Mouse (Mus musculus): ENCODE results near the gene H2al1b. TPM values are rescaled to one million over a fixed set of nuclear protein-coding genes. Genes with fewer than 3 reads are reported as not detected.
"Not testable (repeated sequence)": the region's sequence is repeated elsewhere in the genome, so short reads cannot be mapped to it uniquely, and the experiment has no call there.

Gene H2al1b
- 28.9 and 34.3 TPM in 2 replicates for polyA plus RNA-seq (2012; rRNA removed)

GRCm38 (mm10) chrX:11302132-11302531 is at the start of gene H2al1b:
Gene H2al1b, plus strand, starts transcription at chrX:11302432.
- not testable (repeated sequence) for H3K36me3 ChIP-seq (ENCODE audit: control insufficient read depth, insufficient read depth, low read length); H3K4me1 ChIP-seq (ENCODE audit: control insufficient read depth, insufficient read depth, low read length); H3K4me3 ChIP-seq (ENCODE audit: control insufficient read depth, low read depth, low read length); H3K27me3 ChIP-seq (ENCODE audit: control insufficient read depth, insufficient read depth, low read length); H3K27ac ChIP-seq (ENCODE audit: control insufficient read depth, insufficient read depth, low read depth, low read length)

- no peaks in the 10 kb centered on the region for H3K4me1 ChIP-seq (ENCODE audit: control insufficient read depth, insufficient read depth, low read length)
- no peaks in the 10 kb centered on the region for H3K27me3 ChIP-seq (ENCODE audit: control insufficient read depth, insufficient read depth, low read length)
- TF ChIP-seq CTCF (IDR thresholded peaks at IDR 0.05; ENCODE audit: control insufficient read depth, insufficient read depth, insufficient replicate concordance, low read depth, low read length) (no peak), POLR2A (IDR thresholded peaks at IDR 0.05; ENCODE audit: control insufficient read depth, low read depth, low read length) (no peak)
- no peak overlapping the region for H3K27ac ChIP-seq (ENCODE audit: control insufficient read depth, insufficient read depth, low read depth, low read length)
- no peak overlapping the region for H3K4me3 ChIP-seq (ENCODE audit: control insufficient read depth, low read depth, low read length)
- no peaks in the 10 kb centered on the region for H3K36me3 ChIP-seq (ENCODE audit: control insufficient read depth, insufficient read depth, low read length)
Observed at GRCm38 (mm10) chrX:11254062-11254461, 48.2 kb upstream of the H2al1b start.

GRCm38 (mm10) chrX:11254521-11255207 is 47.6 kb upstream of the H2al1b start:
- no peak for TF ChIP-seq CTCF (IDR thresholded peaks at IDR 0.05; ENCODE audit: control insufficient read depth, insufficient read depth, insufficient replicate concordance, low read depth, low read length)
- no peak for TF ChIP-seq POLR2A (IDR thresholded peaks at IDR 0.05; ENCODE audit: control insufficient read depth, low read depth, low read length)
- Histone ChIP-seq H3K27me3 (ENCODE audit: control insufficient read depth, insufficient read depth, low read length) (no peaks in the 10 kb centered on the region), H3K27ac (ENCODE audit: control insufficient read depth, insufficient read depth, low read depth, low read length) (no peak overlapping the region)

GRCm38 (mm10) chrX:11255564-11256360 is 46.5 kb upstream of the H2al1b start:
- no peak overlapping the region for H3K27ac ChIP-seq (ENCODE audit: control insufficient read depth, insufficient read depth, low read depth, low read length)
- TF ChIP-seq POLR2A (IDR thresholded peaks at IDR 0.05; ENCODE audit: control insufficient read depth, low read depth, low read length) (no peak), CTCF (IDR thresholded peaks at IDR 0.05; ENCODE audit: control insufficient read depth, insufficient read depth, insufficient replicate concordance, low read depth, low read length) (no peak)
- no peaks in the 10 kb centered on the region for H3K27me3 ChIP-seq (ENCODE audit: control insufficient read depth, insufficient read depth, low read length)
- no peaks in the 10 kb centered on the region for H3K4me1 ChIP-seq (ENCODE audit: control insufficient read depth, insufficient read depth, low read length)
- H3K36me3 ChIP-seq (ENCODE audit: control insufficient read depth, insufficient read depth, low read length): no peaks in the 10 kb centered on the region
- no peak overlapping the region for H3K4me3 ChIP-seq (ENCODE audit: control insufficient read depth, low read depth, low read length)

More at GRCm38 (mm10) chrX:11254521-11255207, 47.6 kb upstream of the H2al1b start:
- no peak overlapping the region for H3K4me3 ChIP-seq (ENCODE audit: control insufficient read depth, low read depth, low read length)
- H3K4me1 ChIP-seq (ENCODE audit: control insufficient read depth, insufficient read depth, low read length): no peaks in the 10 kb centered on the region
- H3K36me3 ChIP-seq (ENCODE audit: control insufficient read depth, insufficient read depth, low read length): no peaks in the 10 kb centered on the region

- TF ChIP-seq POLR2A (IDR thresholded peaks at IDR 0.05; ENCODE audit: control insufficient read depth, low read depth, low read length): no peak
- TF ChIP-seq CTCF (IDR thresholded peaks at IDR 0.05; ENCODE audit: control insufficient read depth, insufficient read depth, insufficient replicate concordance, low read depth, low read length): no peak
- H3K4me1 ChIP-seq (ENCODE audit: control insufficient read depth, insufficient read depth, low read length): no peaks in the 10 kb centered on the region
- H3K36me3 ChIP-seq (ENCODE audit: control insufficient read depth, insufficient read depth, low read length): no peaks in the 10 kb centered on the region
- H3K4me3 ChIP-seq (ENCODE audit: control insufficient read depth, low read depth, low read length): no peak overlapping the region
- H3K27ac ChIP-seq (ENCODE audit: control insufficient read depth, insufficient read depth, low read depth, low read length): no peak overlapping the region
- H3K27me3 ChIP-seq (ENCODE audit: control insufficient read depth, insufficient read depth, low read length): no peaks in the 10 kb centered on the region
Observed at GRCm38 (mm10) chrX:11264918-11265317, 37.3 kb upstream of the H2al1b start.

GRCm38 (mm10) chrX:11267791-11268190 is 34.4 kb upstream of the H2al1b start:
- Histone ChIP-seq H3K4me1 (ENCODE audit: control insufficient read depth, insufficient read depth, low read length) (no peaks in the 10 kb centered on the region), H3K36me3 (ENCODE audit: control insufficient read depth, insufficient read depth, low read length) (no peaks in the 10 kb centered on the region), H3K27me3 (ENCODE audit: control insufficient read depth, insufficient read depth, low read length) (no peaks in the 10 kb centered on the region), H3K27ac (ENCODE audit: control insufficient read depth, insufficient read depth, low read depth, low read length) (no peak overlapping the region), H3K4me3 (ENCODE audit: control insufficient read depth, low read depth, low read length) (no peak overlapping the region)
- TF ChIP-seq CTCF (IDR thresholded peaks at IDR 0.05; ENCODE audit: control insufficient read depth, insufficient read depth, insufficient replicate concordance, low read depth, low read length) (no peak), POLR2A (IDR thresholded peaks at IDR 0.05; ENCODE audit: control insufficient read depth, low read depth, low read length) (no peak)

- Histone ChIP-seq H3K36me3 (ENCODE audit: control insufficient read depth, insufficient read depth, low read length) (no peaks in the 10 kb centered on the region), H3K4me3 (ENCODE audit: control insufficient read depth, low read depth, low read length) (no peak overlapping the region), H3K4me1 (ENCODE audit: control insufficient read depth, insufficient read depth, low read length) (no peaks in the 10 kb centered on the region), H3K27me3 (ENCODE audit: control insufficient read depth, insufficient read depth, low read length) (no peaks in the 10 kb centered on the region), H3K27ac (ENCODE audit: control insufficient read depth, insufficient read depth, low read depth, low read length) (no peak overlapping the region)
- TF ChIP-seq POLR2A (IDR thresholded peaks at IDR 0.05; ENCODE audit: control insufficient read depth, low read depth, low read length) (no peak), CTCF (IDR thresholded peaks at IDR 0.05; ENCODE audit: control insufficient read depth, insufficient read depth, insufficient replicate concordance, low read depth, low read length) (no peak)
Observed at GRCm38 (mm10) chrX:11269074-11269473, 33.2 kb upstream of the H2al1b start.
